Mouse (Mus musculus) heart, postnatal 14 days (tissue): ENCODE results near the gene Sohlh1. TPM values are rescaled to one million over a fixed set of nuclear protein-coding genes. Genes with fewer than 3 reads are reported as not detected.
"Not testable (repeated sequence)": the region's sequence is repeated elsewhere in the genome, so short reads cannot be mapped to it uniquely, and the experiment has no call there.

Experiments
- DNase-seq, 2 experiments: peaks; one replicate each; pipeline ENCODE4 v3.0.0; 2021 to 2022
- intact Hi-C: fragments of 180-260 bp; cut with DNase I; formaldehyde crosslinking; loops from one replicate; pipeline ENCODE4 v1.15.1; 2025
- total RNA-seq, 2 experiments: library from RNA; stranded (reverse); gene quantifications; 2 replicates each; pipeline ENCODE4 v1.2.3; 2021

The Sohlh1 gene
- total RNA-seq, 2 experiments from 2014 or later = not detected

DNA sequence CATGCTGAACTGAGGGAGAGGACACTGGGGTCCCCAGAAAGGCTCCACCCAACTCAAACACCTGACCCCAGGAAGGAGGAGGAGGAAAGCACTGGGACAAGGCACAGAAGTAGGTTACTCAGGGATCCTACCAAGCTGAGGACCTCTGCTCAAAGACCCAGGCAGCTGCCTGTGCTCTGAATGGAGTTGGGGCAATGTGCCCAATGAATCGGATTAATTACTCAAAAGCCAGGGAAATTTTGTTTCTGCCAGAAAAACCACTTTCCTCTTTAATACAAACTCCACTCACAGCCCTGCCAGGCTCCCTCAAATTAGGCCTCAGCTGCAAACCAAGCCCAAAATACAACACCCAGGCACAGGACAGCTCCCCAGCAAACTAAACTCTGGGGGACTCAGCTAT is 4.3 kb downstream of the Sohlh1 start:
- no peak for DNase-seq
- intact Hi-C loops = no loop called here

DNA sequence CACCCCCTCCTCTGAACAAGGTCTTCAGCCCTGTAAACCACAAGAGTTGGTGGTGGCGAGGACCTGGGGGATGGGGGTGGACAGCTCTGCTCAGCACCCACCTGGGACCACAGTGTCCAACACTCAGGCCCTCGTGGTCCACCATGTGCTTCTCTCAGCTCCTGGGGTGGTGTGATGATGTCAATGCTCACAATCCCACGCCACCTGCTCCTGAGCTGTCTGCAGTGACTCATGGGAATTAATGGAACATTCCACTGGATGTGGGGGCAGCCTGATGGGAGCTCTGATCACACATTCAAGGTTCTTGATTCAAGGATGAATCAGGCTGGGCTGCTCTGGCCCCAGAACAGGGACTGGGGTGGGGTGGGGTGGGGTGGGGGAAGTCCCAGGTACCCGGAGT is 4.9 kb downstream of the Sohlh1 start:
- DNase-seq = no peak
- intact Hi-C loops = no loop called here

DNA sequence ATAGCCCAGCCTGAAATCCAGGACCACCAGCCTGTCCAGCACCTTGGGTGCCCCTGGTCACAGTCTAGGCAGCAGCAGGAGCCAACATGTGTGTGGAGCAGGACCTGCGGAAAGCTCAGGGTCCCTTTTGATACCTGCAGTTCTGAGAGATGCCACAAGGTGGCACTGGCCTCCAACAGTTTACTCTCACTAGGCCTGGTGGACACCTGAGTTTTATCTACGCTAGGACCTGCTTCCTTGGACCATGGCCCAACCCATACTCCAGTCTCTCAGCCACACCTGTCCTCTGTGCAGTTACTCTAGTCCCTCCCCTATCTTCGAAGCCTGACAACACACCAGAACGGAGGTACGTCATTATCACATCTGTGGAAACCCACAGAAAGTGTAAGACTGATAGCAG is 10.8 kb downstream of the Sohlh1 start:
- intact Hi-C loops = loop anchor here (5.0 kb wide), 4 partner anchors 76 to 306 kb away; partner anchors contain the start of gene Ubac1
- DNase-seq = peak; percentile 72 to 81

DNA sequence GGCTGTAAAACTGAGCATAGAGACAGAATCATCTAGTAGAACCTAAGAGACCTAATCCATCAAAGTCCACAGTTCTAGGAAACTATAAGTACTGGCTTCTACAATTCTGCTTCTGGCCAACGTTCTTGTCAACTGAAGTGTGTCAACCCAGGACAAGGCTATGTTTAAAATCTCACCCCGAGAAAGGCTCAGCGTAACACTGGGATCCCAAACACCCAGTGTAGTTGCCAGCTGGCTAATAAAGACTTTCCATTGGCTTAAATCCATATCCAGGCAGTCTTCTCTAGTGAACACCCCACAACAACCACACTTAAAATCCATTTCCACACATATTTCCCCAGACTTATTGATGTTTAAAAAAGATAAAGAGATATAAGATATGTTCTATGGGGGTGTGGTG is 16.3 kb downstream of the Sohlh1 start:
- DNase-seq = peak in 1 of 2 experiments; percentile 37
- intact Hi-C loops = no loop called here

DNA sequence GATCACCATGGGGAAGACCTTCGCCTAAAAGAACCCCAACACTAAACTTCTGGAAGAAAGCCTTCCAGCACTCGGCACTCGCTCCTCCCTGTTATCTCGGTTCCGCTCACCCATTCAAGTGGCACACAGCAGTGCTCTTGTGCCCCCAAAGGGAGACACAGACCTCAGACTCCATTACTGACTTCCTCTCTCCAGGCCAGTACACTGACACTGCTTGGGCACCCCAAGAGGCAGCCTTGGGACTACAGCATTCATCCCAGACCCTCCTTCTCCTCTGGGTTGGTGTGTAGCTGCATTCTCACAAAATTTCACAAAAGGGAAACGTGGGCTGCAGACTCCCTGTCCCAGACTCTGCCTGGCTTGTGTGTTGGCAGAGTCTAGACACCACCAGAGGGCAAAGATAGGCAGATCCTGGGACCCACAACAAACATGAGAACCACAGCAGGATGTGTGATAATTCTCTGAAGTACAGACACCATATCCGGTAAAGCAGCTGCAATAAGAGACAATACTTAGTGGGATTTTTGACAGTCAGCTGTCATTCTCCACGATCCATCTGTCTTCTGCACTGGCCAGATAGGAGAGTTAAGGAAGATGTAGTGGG is 18.6 kb downstream of the Sohlh1 start:
- intact Hi-C loops = loop anchor here (5.0 kb wide), 1 partner anchor 319 kb away; no protein-coding TSS in a partner anchor
- no peak for DNase-seq

DNA sequence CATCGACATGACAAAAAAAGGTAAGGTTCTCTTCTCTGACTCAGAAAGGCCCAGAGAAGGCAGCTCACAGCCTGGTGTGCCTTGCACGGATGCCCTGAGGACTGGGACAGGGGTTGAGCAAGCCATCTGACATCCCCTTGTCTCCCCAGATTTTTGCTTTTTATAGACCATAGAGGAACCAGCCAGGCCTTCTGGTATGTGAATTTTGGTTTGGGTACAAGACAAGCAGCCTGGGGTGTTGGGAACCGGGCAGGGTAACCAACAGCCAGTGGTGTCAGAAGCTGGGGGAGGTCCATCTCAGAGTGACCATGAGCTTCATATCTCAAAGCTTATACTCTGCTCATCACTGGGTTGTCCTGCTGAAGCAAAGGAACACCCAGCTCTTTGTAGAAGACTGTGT is 22.3 kb downstream of the Sohlh1 start:
- DNase-seq = no peak
- intact Hi-C loops = loop anchor here (5.0 kb wide), 1 partner anchor 323 kb away; no protein-coding TSS in a partner anchor

DNA sequence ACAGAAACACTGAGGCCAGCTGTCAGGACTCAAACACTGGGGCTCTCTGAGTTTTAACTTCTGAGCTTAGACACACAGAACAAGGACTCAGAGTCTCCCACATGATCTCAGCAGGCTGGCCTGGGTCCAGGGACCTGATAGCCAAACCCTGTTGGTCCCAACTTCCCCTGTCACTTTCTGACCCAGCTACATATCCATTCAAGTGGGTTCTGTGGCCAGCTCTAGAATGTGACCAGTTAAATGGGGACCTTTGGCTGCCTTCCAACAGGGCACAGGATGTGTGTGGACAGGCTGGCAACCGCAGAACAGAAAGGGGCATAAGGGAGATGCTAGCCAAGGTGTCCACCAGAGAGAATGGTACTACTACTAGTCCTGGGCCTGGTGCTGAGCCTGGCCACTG is 24.2 kb downstream of the Sohlh1 start, which contains the start of gene Lcn9:
Gene Lcn9, plus strand, starts transcription at position 348 of the 400 bp plus-strand sequence.
- peak; percentile 14 to 47 for DNase-seq
- intact Hi-C loops = no loop called here

DNA sequence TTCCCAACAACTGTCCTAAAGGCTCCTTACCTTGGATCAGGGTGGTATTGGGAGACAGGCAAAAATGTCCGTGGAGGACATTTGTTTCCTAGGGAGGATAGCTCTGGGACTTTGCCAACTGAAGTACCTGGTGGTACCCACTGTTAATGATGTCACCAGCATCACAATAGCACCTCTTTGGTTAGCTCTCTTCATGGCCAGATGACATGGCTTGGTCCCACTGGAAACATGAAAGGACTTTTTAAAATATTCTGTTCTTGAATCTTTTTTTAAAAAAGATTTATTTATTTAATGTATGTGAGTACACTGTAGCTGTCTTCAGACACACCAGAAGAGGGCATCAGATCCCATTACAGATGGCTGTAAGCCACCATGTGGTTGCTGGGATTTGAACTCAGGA is 31.3 kb downstream of the Sohlh1 start, which contains the start of gene Glt6d1:
Gene Glt6d1, minus strand, starts transcription at position 101 of the 400 bp plus-strand sequence.
- DNase-seq, intact Hi-C loops: not testable (repeated sequence)

DNA sequence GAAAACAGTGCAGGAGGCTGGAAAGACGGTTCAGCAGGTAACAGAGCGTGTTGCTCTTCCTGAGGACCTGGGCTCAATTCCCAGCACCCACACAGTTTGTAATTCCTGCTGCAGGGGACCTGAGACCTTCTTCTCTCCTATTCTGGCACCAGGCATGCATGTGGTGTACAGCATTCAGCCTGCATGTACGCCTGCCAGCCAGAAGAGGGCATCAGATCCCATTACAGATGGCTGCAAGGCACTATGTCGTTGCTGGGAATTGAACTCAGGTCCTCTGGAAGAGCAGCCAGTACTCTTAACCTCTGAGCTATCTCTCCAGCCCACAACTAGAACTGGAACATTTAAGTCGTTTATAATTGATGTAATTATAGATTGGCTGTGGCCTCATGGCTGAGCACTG is 33.7 kb downstream of the Sohlh1 start:
- DNase-seq = no peak
- intact Hi-C loops = no loop called here

DNA sequence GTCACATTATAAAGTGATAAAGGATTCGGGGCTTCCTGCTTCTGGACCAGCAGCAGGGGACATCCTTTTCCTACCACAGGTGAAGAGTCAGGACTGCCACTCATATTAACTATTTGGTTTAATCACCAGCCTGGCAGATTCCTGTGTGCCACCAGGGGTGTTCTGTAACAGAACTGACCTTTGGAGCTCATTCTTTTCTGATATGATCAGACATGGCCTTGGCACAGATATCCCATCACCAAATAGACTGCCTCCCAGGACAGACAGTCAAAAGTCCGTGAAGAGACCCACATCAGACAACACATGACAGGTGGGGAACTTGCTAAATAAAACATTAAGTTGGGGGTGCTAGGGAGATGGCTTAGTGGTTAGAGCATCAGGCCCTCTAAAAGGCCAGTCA is 35.3 kb downstream of the Sohlh1 start:
- no peak for DNase-seq
- intact Hi-C loops = no loop called here

DNA sequence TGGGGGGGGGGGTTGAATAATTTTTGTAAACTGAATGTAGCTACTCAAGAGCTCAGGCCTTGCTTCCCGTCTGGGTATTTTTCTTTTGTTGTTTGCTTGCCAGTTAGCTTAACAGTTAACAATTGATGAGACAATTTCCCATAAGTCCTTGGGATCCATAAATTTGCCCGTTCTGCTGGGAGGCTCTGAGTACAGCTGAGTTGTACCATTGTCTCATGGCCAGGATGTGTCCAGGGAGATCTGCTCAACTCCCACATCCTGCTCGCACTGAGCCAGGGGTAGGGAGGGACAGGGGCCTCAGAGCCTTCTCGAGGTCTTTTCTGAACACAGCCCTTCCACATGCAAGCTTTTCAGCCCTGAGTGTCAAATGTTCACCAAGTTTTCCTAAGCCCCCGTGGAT is 49.0 kb downstream of the Sohlh1 start:
- DNase-seq = peak in 1 of 2 experiments; percentile 11

DNA sequence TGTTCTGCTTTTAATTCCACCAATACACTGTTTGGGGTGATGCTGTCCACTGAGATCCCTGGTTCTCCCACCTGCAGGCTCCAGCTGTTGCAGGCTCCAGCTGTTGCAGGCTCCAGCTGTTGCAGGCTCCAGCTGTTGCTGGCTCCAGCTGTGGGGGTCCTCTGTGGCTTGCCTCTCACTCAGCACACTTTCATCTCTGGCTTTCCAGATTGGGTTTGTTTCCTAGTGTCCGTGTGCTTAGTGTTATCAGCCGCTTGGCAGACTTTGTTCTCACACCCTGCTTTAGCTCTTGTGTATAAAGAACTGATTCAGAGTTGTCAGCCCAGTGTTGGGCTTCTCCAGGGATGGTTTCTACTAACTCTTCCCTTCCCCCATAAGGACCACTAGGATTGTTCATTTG is 49.4 kb downstream of the Sohlh1 start:
- peak; percentile 31 to 38 for DNase-seq
- intact Hi-C loops = no loop called here

More for the DNA sequence above, 49.0 kb downstream of the Sohlh1 start:
- intact Hi-C loops = no loop called here

Other genes with a start within 250 kb of the Sohlh1 start
- gene Rabl6, start 238.7 kb downstream of the Sohlh1 start, total RNA-seq = 10 to 100 TPM; 48.1 to 49.7 TPM
- not detected for gene Ccdc183, start 229.6 kb downstream of the Sohlh1 start, total RNA-seq
- gene Tmem141, start 225.2 kb downstream of the Sohlh1 start, total RNA-seq = 10 to 100 TPM; 16.6 to 22.5 TPM
- gene Fcna, start 219.2 kb downstream of the Sohlh1 start, total RNA-seq = 1 to 10 TPM; 6.3 TPM
- 1 to 10 TPM; 1.1 TPM for gene Lcn8, start 194.1 kb downstream of the Sohlh1 start, total RNA-seq
- gene Lcn5, start 189.3 kb downstream of the Sohlh1 start, total RNA-seq = not detected
- not detected for gene Lcn6, start 170.5 kb downstream of the Sohlh1 start, total RNA-seq
- not detected for gene Lcn10, start 164.5 kb downstream of the Sohlh1 start, total RNA-seq
- gene Obp2a, start 147.2 kb downstream of the Sohlh1 start, total RNA-seq = not detected
- 10 to 100 TPM; 12.0 to 12.6 TPM for gene Bmyc, start 140.5 kb downstream of the Sohlh1 start, total RNA-seq
- not detected for gene Obp2b, start 110.2 kb downstream of the Sohlh1 start, total RNA-seq
- not detected for gene Lcn3, start 81.7 kb downstream of the Sohlh1 start, total RNA-seq
- not detected for gene Lcn11, start 70.2 kb downstream of the Sohlh1 start, total RNA-seq
- gene Gm13539, start 65.0 kb downstream of the Sohlh1 start, total RNA-seq = not detected
- not detected for gene Glt6d1, start 31.4 kb downstream of the Sohlh1 start, total RNA-seq
- not detected for gene Lcn9, start 24.1 kb downstream of the Sohlh1 start, total RNA-seq
- 1 to 10 TPM in 1 of 2 experiments, under 1 TPM in 1; 0.78 to 1.3 TPM for gene Kcnt1, start 16.5 kb upstream of the Sohlh1 start, total RNA-seq
- gene Camsap1, start 136.0 kb upstream of the Sohlh1 start, total RNA-seq = 10 to 100 TPM; 28.4 to 37.7 TPM
- gene Ubac1, start 174.5 kb upstream of the Sohlh1 start, total RNA-seq = 10 to 100 TPM; 82.3 to 86.5 TPM